Mouse (Mus musculus) hindbrain, embryonic 13.5 days (tissue): Measurements from ENCODE around the gene Zbtb24. TPM values are rescaled to one million over a fixed set of nuclear protein-coding genes. Genes with fewer than 3 reads are reported as not detected.

Experiments used
- polyA plus RNA-seq: library from polyadenylated mRNA; unstranded; fragments of >200 nt; fragmentation: Nextera tagmentation; extraction: Ambion mirVana; gene quantifications from 2 replicates; pipeline ENCODE4 v1.2.1, GENCODE M21; 2015

Zbtb24 gene
- polyA plus RNA-seq, 1 experiment from 2014 or later: 21.6 TPM

Other genes with a start within 250 kb of the Zbtb24 start
- 28.0 and 29.1 TPM in 2 replicates for gene Fig4, start 147.1 kb upstream of the Zbtb24 start, polyA plus RNA-seq
- 0.25 and 0.26 TPM in 2 replicates for gene Ak9, start 146.4 kb upstream of the Zbtb24 start, polyA plus RNA-seq
- gene Mical1, start 25.9 kb downstream of the Zbtb24 start, polyA plus RNA-seq: 27.9 and 29.6 TPM in 2 replicates
- gene Smpd2, start 40.0 kb downstream of the Zbtb24 start, polyA plus RNA-seq: 31.6 and 39.4 TPM in 2 replicates
- 2.7 and 4.6 TPM in 2 replicates for gene Ppil6, start 40.1 kb downstream of the Zbtb24 start, polyA plus RNA-seq
- 55.9 and 62.1 TPM in 2 replicates for gene Cd164, start 69.0 kb downstream of the Zbtb24 start, polyA plus RNA-seq